Mouse (Mus musculus): ENCODE measurements around the gene Slco3a1. TPM values are rescaled to one million over a fixed set of nuclear protein-coding genes. Genes with fewer than 3 reads are reported as not detected.

Slco3a1 gene
- polyA plus RNA-seq, 1 experiment from 2014 or later = 5.6 TPM

DNA sequence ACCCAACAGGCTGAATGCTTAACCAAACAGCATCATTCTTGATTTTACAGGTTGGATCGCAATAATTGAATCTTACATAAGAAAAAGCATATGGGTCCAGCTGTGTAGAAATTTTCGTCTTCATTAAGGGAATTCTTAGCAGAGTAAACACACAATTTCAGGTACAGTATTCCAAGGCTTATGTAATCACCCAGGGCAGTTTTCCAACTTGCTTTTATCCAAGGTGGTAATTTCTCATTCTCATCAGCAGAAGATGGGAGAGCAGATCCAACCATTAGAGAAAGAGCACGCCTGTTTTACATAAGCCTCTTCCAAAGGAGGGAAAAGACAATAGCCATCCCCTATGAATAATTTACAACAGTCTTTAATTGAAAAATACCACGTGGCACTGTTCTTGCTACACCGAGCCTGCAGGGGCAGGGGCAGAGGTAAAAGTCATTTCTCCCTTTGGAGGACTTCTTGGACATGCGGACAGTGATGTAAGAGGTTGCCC is 9.0 kb downstream of the Slco3a1 start:
- H3K4me3 ChIP-seq = no peak overlapping the region
- H3K4me1 ChIP-seq = peaks cover 20% of the 10 kb centered on the region
- no peaks in the 10 kb centered on the region for H3K36me3 ChIP-seq
- no peak for DNase-seq (ENCODE audit: low spot score)
- no peaks in the 10 kb centered on the region for H3K9me3 ChIP-seq (replicated peaks)
- no peak overlapping the region for H3K27ac ChIP-seq
- H3K27me3 ChIP-seq (ENCODE audit: low read depth, poor library complexity, severe bottlenecking) = no peaks in the 10 kb centered on the region
- 87% methylated on average over 6 of the region's 6 CpGs for WGBS

GRCm38 (mm10) chr7:74544306-74544705 is 10.3 kb downstream of the Slco3a1 start:
- no peak for DNase-seq (ENCODE audit: low spot score)
- Histone ChIP-seq H3K36me3 (no peaks in the 10 kb centered on the region), H3K4me1 (peaks cover 13% of the 10 kb centered on the region; the same call in 1 of the 2 replicates), H3K27ac (no peak overlapping the region), H3K27me3 (ENCODE audit: low read depth, poor library complexity, severe bottlenecking) (no peaks in the 10 kb centered on the region), H3K4me3 (no peak overlapping the region), H3K9me3 (replicated peaks) (no peaks in the 10 kb centered on the region)
- 92% methylated on average over 7 of the region's 7 CpGs for WGBS

- Histone ChIP-seq H3K27ac (no peak overlapping the region), H3K4me1 (peaks cover 8% of the 10 kb centered on the region; the same call in 1 of the 2 replicates), H3K4me3 (no peak overlapping the region), H3K36me3 (no peaks in the 10 kb centered on the region), H3K27me3 (ENCODE audit: low read depth, poor library complexity, severe bottlenecking) (no peaks in the 10 kb centered on the region), H3K9me3 (replicated peaks) (no peaks in the 10 kb centered on the region)
- DNase-seq (ENCODE audit: low spot score) = no peak
- WGBS = 68% methylated on average over 4 of the region's 4 CpGs
These were observed 12.6 kb downstream of the Slco3a1 start for GRCm38 (mm10) chr7:74541958-74542357.

DNA sequence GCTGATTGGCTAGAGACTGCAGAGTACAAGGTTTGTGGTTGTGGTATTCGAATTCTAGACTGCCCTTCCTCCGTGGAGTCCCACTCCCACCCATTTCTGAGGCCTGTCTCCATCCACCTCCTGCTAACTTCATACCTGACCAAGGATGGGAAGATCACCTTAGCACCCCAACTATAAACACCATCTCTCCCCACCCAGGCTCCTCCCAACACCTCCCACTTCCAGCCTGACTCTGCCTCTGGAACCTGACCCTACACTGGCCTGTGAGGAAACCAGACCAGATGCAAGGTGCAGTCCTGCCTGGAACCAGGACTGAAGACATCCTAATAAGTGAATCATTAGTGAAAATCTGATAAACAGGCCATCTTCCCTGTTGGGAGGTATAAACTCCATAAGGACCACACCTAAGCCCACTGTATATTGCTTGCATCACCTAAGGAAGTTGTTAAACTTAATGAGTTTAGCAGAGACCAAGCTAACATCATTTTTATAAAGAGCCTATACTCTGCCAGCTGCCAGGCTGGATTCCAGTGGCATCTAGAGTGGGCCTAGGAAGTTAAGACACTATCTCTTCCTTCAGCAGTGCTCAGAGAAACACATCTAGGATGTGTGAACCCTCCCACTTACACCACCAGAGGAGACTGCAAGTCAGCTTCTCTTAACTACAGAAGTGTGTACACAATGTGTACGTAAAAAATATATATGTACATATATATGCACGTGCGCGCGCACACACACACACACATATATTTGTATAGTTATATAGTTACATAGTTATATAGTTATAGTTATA is 13.5 kb downstream of the Slco3a1 start:
- DNase-seq (ENCODE audit: low spot score) = no peak
- Histone ChIP-seq H3K4me1 (peaks cover 8% of the 10 kb centered on the region; the same call in 1 of the 2 replicates), H3K4me3 (no peak overlapping the region), H3K36me3 (no peaks in the 10 kb centered on the region), H3K27me3 (ENCODE audit: low read depth, poor library complexity, severe bottlenecking) (no peaks in the 10 kb centered on the region), H3K27ac (no peak overlapping the region), H3K9me3 (replicated peaks) (no peaks in the 10 kb centered on the region)
- WGBS = 93% methylated on average over 7 of the region's 7 CpGs

GRCm38 (mm10) chr7:74536186-74536585 is 18.4 kb downstream of the Slco3a1 start:
- Histone ChIP-seq H3K36me3 (no peaks in the 10 kb centered on the region), H3K9me3 (replicated peaks) (no peaks in the 10 kb centered on the region), H3K4me3 (no peak overlapping the region), H3K4me1 (no peaks in the 10 kb centered on the region), H3K27me3 (ENCODE audit: low read depth, poor library complexity, severe bottlenecking) (no peaks in the 10 kb centered on the region), H3K27ac (no peak overlapping the region)
- DNase-seq (ENCODE audit: low spot score) = no peak
- WGBS = 75% methylated on average over 4 of the region's 4 CpGs

DNA sequence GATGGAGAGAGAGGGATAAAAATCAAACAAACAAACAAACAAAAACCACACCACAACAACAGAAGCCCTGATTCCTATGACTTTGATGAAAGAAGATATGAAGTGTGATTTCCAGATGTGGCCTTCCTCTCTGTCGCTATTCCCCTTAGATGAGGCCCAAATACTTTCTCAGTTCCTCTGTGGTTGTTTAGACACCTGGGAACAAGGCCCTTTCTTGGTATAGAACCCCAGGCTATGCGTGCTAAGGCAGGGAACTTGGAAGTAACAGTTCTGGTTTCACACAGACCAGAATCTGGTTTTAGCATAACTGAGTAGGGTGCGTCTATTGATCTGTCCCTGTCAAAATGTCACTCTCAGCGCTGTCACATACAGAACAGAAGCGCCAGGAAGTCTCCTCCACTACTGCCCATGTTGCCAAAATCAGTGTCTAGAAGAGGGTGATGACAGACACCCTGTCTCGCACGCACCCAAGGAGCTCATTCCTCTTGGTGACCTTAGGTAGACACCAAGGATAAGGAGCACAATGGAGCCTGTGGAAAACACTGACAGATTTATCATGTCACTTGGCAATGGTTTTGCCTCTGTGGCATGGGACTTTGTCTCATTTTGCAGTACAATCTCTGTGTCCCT is 23.0 kb downstream of the Slco3a1 start:
- Histone ChIP-seq H3K27ac (no peak overlapping the region), H3K4me1 (no peaks in the 10 kb centered on the region), H3K9me3 (replicated peaks) (no peaks in the 10 kb centered on the region), H3K36me3 (no peaks in the 10 kb centered on the region), H3K27me3 (ENCODE audit: low read depth, poor library complexity, severe bottlenecking) (no peaks in the 10 kb centered on the region), H3K4me3 (no peak overlapping the region)
- DNase-seq (ENCODE audit: low spot score) = no peak
- 83% methylated on average over 7 of the region's 7 CpGs for WGBS

- no peak for DNase-seq (ENCODE audit: low spot score)
- Histone ChIP-seq H3K27ac (no peak overlapping the region), H3K27me3 (ENCODE audit: low read depth, poor library complexity, severe bottlenecking) (no peaks in the 10 kb centered on the region), H3K36me3 (no peaks in the 10 kb centered on the region), H3K9me3 (replicated peaks) (no peaks in the 10 kb centered on the region), H3K4me3 (no peak overlapping the region), H3K4me1 (no peaks in the 10 kb centered on the region)
- 88% methylated on average over 2 of the region's 2 CpGs for WGBS
These were observed 24.7 kb downstream of the Slco3a1 start for GRCm38 (mm10) chr7:74529877-74530276.

- H3K27ac ChIP-seq = no peak overlapping the region
- DNase-seq (ENCODE audit: low spot score) = no peak
- H3K36me3 ChIP-seq = no peaks in the 10 kb centered on the region
- H3K27me3 ChIP-seq (ENCODE audit: low read depth, poor library complexity, severe bottlenecking) = no peaks in the 10 kb centered on the region
- H3K4me1 ChIP-seq = no peaks in the 10 kb centered on the region
- no peak overlapping the region for H3K4me3 ChIP-seq
- no peaks in the 10 kb centered on the region for H3K9me3 ChIP-seq (replicated peaks)
- WGBS = 68% methylated on average over 4 of the region's 4 CpGs
These were observed 25.3 kb downstream of the Slco3a1 start for GRCm38 (mm10) chr7:74529183-74529757.

DNA sequence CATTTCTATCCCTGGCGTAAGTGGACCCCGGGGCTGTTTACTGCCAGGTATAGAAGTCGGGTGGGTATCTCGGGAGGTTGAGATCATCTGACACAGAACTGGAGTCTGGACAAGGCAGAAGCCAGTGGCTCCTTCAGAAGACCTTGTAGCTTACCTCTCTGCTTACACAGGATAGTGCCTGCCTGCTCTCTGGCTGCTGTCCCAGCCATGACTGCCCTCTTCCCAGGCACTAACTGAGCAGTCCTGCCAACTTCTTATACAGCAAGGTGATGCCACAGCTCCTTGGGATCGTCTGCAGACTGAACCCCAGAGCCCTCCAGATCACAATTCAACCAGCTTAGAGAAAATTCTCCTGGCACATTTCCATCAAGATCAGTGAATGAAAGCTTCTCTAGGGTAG is 26.4 kb downstream of the Slco3a1 start:
- Histone ChIP-seq H3K36me3 (no peaks in the 10 kb centered on the region), H3K27me3 (ENCODE audit: low read depth, poor library complexity, severe bottlenecking) (no peaks in the 10 kb centered on the region), H3K4me3 (no peak overlapping the region), H3K9me3 (replicated peaks) (no peaks in the 10 kb centered on the region), H3K27ac (no peak overlapping the region), H3K4me1 (peaks cover under 1% of the 10 kb centered on the region; the same call in 1 of the 2 replicates)
- WGBS = 90% methylated on average over 5 of the region's 5 CpGs
- DNase-seq (ENCODE audit: low spot score) = no peak

DNA sequence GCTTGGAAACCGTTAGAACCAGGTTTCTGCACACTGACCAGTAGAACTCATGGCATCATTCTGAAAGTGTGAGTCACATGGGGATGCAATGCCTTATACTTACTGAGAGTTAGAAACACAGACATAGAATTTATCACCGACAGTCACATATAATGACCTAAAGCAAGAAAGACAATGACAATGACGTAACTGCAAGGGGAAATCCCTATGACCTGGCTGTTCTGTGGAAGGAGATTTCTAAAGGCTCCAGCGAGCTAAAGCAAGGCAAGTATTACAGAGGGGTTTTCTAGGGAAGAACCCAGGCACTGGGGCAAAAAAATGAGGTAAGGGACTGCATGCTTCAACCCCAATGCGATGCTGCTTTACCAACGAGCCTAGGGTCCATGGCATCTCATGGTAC is 26.9 kb downstream of the Slco3a1 start:
- no peak for DNase-seq (ENCODE audit: low spot score)
- Histone ChIP-seq H3K9me3 (replicated peaks) (no peaks in the 10 kb centered on the region), H3K27me3 (ENCODE audit: low read depth, poor library complexity, severe bottlenecking) (no peaks in the 10 kb centered on the region), H3K4me1 (peaks cover 6% of the 10 kb centered on the region; the same call in 1 of the 2 replicates), H3K4me3 (no peak overlapping the region), H3K36me3 (no peaks in the 10 kb centered on the region), H3K27ac (no peak overlapping the region)
- 88% methylated on average over 6 of the region's 6 CpGs for WGBS

GRCm38 (mm10) chr7:74526030-74526429 is 28.6 kb downstream of the Slco3a1 start:
- Histone ChIP-seq H3K27ac (no peak overlapping the region), H3K9me3 (replicated peaks) (no peaks in the 10 kb centered on the region), H3K4me1 (peaks cover 6% of the 10 kb centered on the region), H3K4me3 (no peak overlapping the region), H3K27me3 (ENCODE audit: low read depth, poor library complexity, severe bottlenecking) (no peaks in the 10 kb centered on the region), H3K36me3 (no peaks in the 10 kb centered on the region)
- WGBS = 88% methylated on average over 4 of the region's 4 CpGs
- no peak for DNase-seq (ENCODE audit: low spot score)

GRCm38 (mm10) chr7:74525586-74525985 is 29.0 kb downstream of the Slco3a1 start:
- Histone ChIP-seq H3K36me3 (no peaks in the 10 kb centered on the region), H3K4me1 (peaks cover 6% of the 10 kb centered on the region), H3K27me3 (ENCODE audit: low read depth, poor library complexity, severe bottlenecking) (no peaks in the 10 kb centered on the region), H3K9me3 (replicated peaks) (no peaks in the 10 kb centered on the region), H3K27ac (no peak overlapping the region), H3K4me3 (no peak overlapping the region)
- 87% methylated on average over 2 of the region's 2 CpGs for WGBS
- DNase-seq (ENCODE audit: low spot score) = no peak

All from limb, embryonic 10.5 days (tissue).